Mouse (Mus musculus): ENCODE results near the gene Fam78a. TPM values are rescaled to one million over a fixed set of nuclear protein-coding genes. Genes with fewer than 3 reads are reported as not detected.

The Fam78a gene
- polyA plus RNA-seq, 1 experiment from 2014 or later = 1.9 TPM

DNA sequence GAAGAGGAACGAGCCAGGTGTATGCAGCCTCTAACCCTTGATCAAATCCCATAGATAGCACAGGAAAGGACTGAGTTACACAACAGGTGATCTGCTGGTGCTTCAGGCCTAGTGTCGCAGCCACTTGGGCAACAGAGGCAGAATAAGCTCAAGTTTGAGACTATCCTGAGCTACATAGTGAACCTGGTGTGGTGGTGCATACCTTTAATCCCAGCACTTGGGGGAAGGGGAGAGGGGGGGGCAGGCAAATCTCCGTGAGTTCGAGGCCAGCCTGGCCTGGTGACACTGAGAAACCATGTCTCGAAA, 43.8 kb upstream of the Fam78a start:
- WGBS = 85% methylated on average over 5 of the region's 5 CpGs
- Histone ChIP-seq H3K27me3 (ENCODE audit: control insufficient read depth, insufficient read depth, low read length) (no peaks in the 10 kb centered on the region), H3K4me3 (ENCODE audit: low read depth, low read length) (no peak overlapping the region), H3K9me3 (replicated peaks; ENCODE audit: control insufficient read depth, low read length) (no peaks in the 10 kb centered on the region), H3K4me1 (ENCODE audit: control insufficient read depth, insufficient read depth, low read length) (no peaks in the 10 kb centered on the region), H3K36me3 (replicated peaks; ENCODE audit: control insufficient read depth, insufficient read depth, low read depth, low read length) (no peaks in the 10 kb centered on the region), H3K27ac (replicated peaks; ENCODE audit: low read depth, low read length) (no peak overlapping the region), H3K9ac (replicated peaks; ENCODE audit: low read length) (no peak overlapping the region), H3K4me2 (ENCODE audit: low read depth, low read length) (no peak overlapping the region)
- DNase-seq (ENCODE audit: low spot score) (no peak), ATAC-seq (replicated peaks; ENCODE audit: insufficient number of reproducible peaks, low FRiP score, low TSS enrichment, low read depth) (no peak)

DNA sequence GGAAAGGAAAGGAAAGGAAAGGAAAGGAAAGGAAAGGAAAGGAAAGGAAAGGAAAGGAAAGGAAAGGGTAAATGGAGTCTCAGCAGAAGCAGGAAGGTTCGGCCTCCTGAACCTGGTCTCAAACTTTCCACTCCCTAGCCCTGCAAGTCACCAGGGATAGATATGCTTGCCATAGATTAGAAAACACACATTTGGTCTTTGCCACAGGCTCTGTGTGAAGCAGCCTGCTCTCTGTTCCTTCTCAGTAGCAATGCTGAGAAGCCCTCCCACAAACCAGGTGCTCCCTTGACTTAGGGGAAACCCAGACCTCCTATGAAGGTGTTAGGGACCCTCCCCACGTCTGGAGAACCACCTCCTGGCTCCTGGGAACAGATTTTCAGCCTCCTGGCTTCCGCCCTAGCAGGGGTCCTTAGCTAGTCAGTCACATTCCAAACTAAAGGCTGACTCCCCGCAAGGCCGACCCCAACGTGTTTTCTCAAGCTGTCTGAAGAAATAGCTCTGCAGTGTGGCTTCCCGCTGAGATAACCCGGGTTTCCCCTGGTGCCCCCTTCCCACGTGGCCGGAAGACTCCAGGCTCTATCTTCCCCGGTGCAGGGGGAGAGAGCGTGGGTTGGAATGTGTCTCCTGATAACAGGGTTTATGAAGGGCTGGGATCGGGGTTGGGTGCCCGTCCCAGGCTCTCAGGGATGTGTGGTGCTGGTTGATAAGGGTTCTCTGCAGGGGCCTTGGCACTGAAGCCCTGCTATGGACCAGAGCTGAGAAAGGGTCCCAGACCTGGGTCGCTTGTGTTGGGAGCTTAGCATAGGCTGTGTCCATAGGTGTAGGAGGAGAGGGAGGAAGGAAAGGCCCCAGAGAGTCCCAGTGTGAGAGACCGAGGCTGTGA, 43.2 kb upstream of the Fam78a start:
- no peak overlapping the region for H3K9ac ChIP-seq (replicated peaks; ENCODE audit: low read length)
- no peak overlapping the region for H3K27ac ChIP-seq (replicated peaks; ENCODE audit: low read depth, low read length)
- no peaks in the 10 kb centered on the region for H3K4me1 ChIP-seq (ENCODE audit: control insufficient read depth, insufficient read depth, low read length)
- no peak for DNase-seq (ENCODE audit: low spot score)
- ATAC-seq (replicated peaks; ENCODE audit: insufficient number of reproducible peaks, low FRiP score, low TSS enrichment, low read depth) = no peak
- WGBS = 29% methylated on average over 16 of the region's 16 CpGs
- H3K27me3 ChIP-seq (ENCODE audit: control insufficient read depth, insufficient read depth, low read length) = no peaks in the 10 kb centered on the region
- no peaks in the 10 kb centered on the region for H3K36me3 ChIP-seq (replicated peaks; ENCODE audit: control insufficient read depth, insufficient read depth, low read depth, low read length)
- H3K4me2 ChIP-seq (ENCODE audit: low read depth, low read length) = no peak overlapping the region
- H3K4me3 ChIP-seq (ENCODE audit: low read depth, low read length) = no peak overlapping the region
- no peaks in the 10 kb centered on the region for H3K9me3 ChIP-seq (replicated peaks; ENCODE audit: control insufficient read depth, low read length)

DNA sequence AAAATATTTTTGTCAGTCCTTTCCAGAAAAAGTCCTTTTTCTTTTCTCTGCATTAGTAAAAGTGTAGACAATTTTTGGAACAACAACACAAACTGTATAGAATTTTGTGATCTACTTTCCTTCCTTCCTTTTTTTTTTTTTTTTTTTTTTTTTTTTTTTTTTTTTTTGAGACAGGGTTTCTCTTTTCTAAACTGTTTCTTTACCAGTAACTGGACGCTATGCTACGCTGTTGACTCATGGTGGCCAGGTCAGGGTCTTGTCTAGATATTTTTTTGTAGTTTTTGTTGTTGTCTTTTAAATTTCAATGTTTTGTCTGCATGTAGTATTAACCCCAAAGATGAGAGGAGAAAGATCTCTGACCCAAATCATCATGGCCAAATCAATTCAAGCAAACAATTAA, 37.1 kb upstream of the Fam78a start:
- Histone ChIP-seq H3K9ac (replicated peaks; ENCODE audit: low read length) (no peak overlapping the region), H3K27ac (replicated peaks; ENCODE audit: low read depth, low read length) (no peak overlapping the region), H3K9me3 (replicated peaks; ENCODE audit: control insufficient read depth, low read length) (no peaks in the 10 kb centered on the region), H3K4me1 (ENCODE audit: control insufficient read depth, insufficient read depth, low read length) (no peaks in the 10 kb centered on the region), H3K27me3 (ENCODE audit: control insufficient read depth, insufficient read depth, low read length) (no peaks in the 10 kb centered on the region), H3K4me2 (ENCODE audit: low read depth, low read length) (no peak overlapping the region), H3K4me3 (ENCODE audit: low read depth, low read length) (no peak overlapping the region), H3K36me3 (replicated peaks; ENCODE audit: control insufficient read depth, insufficient read depth, low read depth, low read length) (no peaks in the 10 kb centered on the region)
- WGBS = 73% methylated on average over 2 of the region's 2 CpGs
- ATAC-seq (replicated peaks; ENCODE audit: insufficient number of reproducible peaks, low FRiP score, low TSS enrichment, low read depth) = no peak
- no peak for DNase-seq (ENCODE audit: low spot score)

DNA sequence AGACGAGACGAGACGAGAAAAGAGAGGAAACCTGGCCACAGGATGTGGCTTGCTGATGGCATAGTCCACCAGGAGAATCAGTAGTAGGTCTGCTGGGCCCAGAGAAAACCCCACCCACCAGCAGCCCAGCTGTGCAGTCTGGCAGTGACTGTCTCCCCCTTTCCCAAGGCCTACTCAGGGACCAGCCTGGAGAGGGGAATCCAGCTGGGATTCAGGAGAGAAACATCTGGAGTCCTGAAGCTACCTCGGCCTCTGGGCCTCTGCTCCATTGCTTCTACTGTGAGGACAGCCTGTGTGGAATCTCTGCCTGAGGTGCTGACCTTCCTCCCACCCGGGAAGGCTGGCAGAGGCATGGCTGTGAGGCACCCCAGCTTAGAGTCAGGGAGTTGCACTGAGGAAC, 36.5 kb upstream of the Fam78a start:
- no peak overlapping the region for H3K27ac ChIP-seq (replicated peaks; ENCODE audit: low read depth, low read length)
- no peak for ATAC-seq (replicated peaks; ENCODE audit: insufficient number of reproducible peaks, low FRiP score, low TSS enrichment, low read depth)

DNA sequence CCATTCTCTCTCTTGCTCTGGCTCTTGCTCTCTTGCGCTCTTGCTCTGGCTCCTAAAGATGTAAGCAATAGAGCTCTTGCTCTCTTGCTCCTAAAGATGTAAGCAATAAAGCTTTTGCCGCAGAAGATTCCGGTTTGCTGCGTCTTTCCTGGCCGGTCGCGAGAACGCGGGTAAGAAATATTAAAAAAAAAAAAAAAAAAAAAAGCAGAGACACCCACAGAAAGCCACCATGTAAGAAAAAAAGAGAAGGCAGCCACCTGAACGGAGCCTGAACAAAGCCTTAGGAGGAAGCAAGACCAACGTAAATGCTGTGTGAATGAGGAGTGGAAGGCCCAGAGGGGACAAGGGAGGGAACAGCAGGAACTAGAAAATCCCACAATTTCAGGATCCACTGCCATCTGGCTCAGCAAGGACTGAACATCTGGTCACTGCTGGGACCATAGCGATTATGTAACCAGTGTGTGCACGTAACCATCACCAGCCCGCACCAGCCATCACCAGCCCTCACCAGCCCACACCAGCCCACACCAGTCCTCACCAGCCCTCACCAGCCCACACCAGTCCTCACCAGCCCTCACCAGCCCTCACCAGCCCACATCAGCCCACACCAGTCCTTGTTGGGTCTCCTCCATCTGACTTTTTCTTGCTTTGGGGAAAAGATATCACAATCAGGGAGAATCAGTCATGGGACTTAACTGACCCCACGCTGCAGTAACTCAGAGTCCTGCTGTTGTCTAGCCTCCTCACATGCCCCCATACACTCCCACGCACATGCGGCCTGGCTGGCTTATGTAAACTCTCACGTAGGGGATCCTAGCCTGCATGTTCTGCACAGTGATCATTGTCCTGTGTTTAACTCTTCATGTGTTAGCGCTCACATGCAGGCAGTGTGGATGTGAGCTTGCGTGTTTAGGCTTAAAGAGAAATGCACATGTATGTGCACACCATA, 35.4 kb upstream of the Fam78a start:
- H3K4me3 ChIP-seq (ENCODE audit: low read depth, low read length) = no peak overlapping the region
- H3K9me3 ChIP-seq (replicated peaks; ENCODE audit: control insufficient read depth, low read length) = no peaks in the 10 kb centered on the region
- H3K27ac ChIP-seq (replicated peaks; ENCODE audit: low read depth, low read length) = no peak overlapping the region
- H3K4me2 ChIP-seq (ENCODE audit: low read depth, low read length) = no peak overlapping the region
- 89% methylated on average over 20 of the region's 20 CpGs for WGBS
- DNase-seq (ENCODE audit: low spot score) (no peak), ATAC-seq (replicated peaks; ENCODE audit: insufficient number of reproducible peaks, low FRiP score, low TSS enrichment, low read depth) (no peak)
- no peaks in the 10 kb centered on the region for H3K36me3 ChIP-seq (replicated peaks; ENCODE audit: control insufficient read depth, insufficient read depth, low read depth, low read length)
- no peak overlapping the region for H3K9ac ChIP-seq (replicated peaks; ENCODE audit: low read length)
- no peaks in the 10 kb centered on the region for H3K4me1 ChIP-seq (ENCODE audit: control insufficient read depth, insufficient read depth, low read length)
- H3K27me3 ChIP-seq (ENCODE audit: control insufficient read depth, insufficient read depth, low read length) = no peaks in the 10 kb centered on the region

More for the DNA sequence above, 36.5 kb upstream of the Fam78a start:
- H3K4me3 ChIP-seq (ENCODE audit: low read depth, low read length) = no peak overlapping the region
- no peak overlapping the region for H3K4me2 ChIP-seq (ENCODE audit: low read depth, low read length)
- H3K4me1 ChIP-seq (ENCODE audit: control insufficient read depth, insufficient read depth, low read length) = no peaks in the 10 kb centered on the region
- H3K9ac ChIP-seq (replicated peaks; ENCODE audit: low read length) = no peak overlapping the region
- DNase-seq (ENCODE audit: low spot score) = no peak
- 51% methylated on average over 5 of the region's 5 CpGs for WGBS
- H3K9me3 ChIP-seq (replicated peaks; ENCODE audit: control insufficient read depth, low read length) = no peaks in the 10 kb centered on the region
- H3K27me3 ChIP-seq (ENCODE audit: control insufficient read depth, insufficient read depth, low read length) = no peaks in the 10 kb centered on the region
- H3K36me3 ChIP-seq (replicated peaks; ENCODE audit: control insufficient read depth, insufficient read depth, low read depth, low read length) = no peaks in the 10 kb centered on the region

DNA sequence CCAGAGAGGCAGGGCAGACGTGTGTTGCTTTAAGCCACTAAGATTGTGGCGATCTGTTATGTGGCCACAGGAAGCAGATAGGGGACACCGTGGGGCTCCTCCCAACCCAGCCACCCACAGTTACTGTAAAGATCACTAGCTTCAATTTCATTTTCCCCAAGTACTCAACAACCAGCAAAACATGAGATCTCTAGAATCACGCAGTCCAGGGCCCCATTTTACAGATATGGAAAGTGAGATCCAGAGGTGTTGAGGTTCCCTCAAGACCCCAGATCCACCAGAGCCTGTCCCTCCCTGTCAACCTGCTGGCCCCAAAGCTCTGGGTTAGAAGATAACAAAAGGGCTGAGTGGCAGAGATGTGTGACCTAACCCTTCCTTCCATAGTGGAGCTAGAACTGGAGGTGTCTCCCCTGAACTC, 31.2 kb upstream of the Fam78a start:
- Histone ChIP-seq H3K27ac (replicated peaks; ENCODE audit: low read depth, low read length) (no peak overlapping the region), H3K4me1 (ENCODE audit: control insufficient read depth, insufficient read depth, low read length) (no peaks in the 10 kb centered on the region), H3K9ac (replicated peaks; ENCODE audit: low read length) (no peak overlapping the region), H3K9me3 (replicated peaks; ENCODE audit: control insufficient read depth, low read length) (no peaks in the 10 kb centered on the region), H3K36me3 (replicated peaks; ENCODE audit: control insufficient read depth, insufficient read depth, low read depth, low read length) (no peaks in the 10 kb centered on the region), H3K4me3 (ENCODE audit: low read depth, low read length) (no peak overlapping the region), H3K4me2 (ENCODE audit: low read depth, low read length) (no peak overlapping the region), H3K27me3 (ENCODE audit: control insufficient read depth, insufficient read depth, low read length) (no peaks in the 10 kb centered on the region)
- ATAC-seq (replicated peaks; ENCODE audit: insufficient number of reproducible peaks, low FRiP score, low TSS enrichment, low read depth) (no peak), DNase-seq (ENCODE audit: low spot score) (no peak)
- WGBS = 79% methylated on average over 4 of the region's 4 CpGs

DNA sequence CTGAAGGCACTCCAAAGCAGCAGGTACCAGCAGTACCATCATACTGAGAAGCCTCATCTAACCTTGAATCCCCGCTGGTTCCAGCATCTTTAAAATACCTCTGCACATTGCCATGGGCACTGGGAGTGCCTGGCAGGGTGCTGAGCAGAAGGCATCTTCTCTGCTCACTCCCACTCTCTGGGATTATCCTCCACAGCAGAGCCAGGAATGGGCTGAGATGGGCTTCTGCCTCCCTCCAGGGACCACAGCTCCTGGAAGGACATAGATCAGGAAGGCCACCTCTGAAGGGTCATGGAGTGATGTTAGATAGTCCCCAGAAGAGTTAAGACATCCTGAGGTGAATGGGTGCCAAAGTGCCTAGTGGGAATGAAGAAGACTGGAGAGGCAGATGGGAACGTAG, 27.9 kb upstream of the Fam78a start:
- 71% methylated on average over 2 of the region's 2 CpGs for WGBS
- no peak for ATAC-seq (replicated peaks; ENCODE audit: insufficient number of reproducible peaks, low FRiP score, low TSS enrichment, low read depth)
- Histone ChIP-seq H3K27ac (replicated peaks; ENCODE audit: low read depth, low read length) (no peak overlapping the region), H3K36me3 (replicated peaks; ENCODE audit: control insufficient read depth, insufficient read depth, low read depth, low read length) (no peaks in the 10 kb centered on the region), H3K4me1 (ENCODE audit: control insufficient read depth, insufficient read depth, low read length) (no peaks in the 10 kb centered on the region), H3K27me3 (ENCODE audit: control insufficient read depth, insufficient read depth, low read length) (no peaks in the 10 kb centered on the region), H3K4me3 (ENCODE audit: low read depth, low read length) (no peak overlapping the region), H3K9me3 (replicated peaks; ENCODE audit: control insufficient read depth, low read length) (no peaks in the 10 kb centered on the region), H3K9ac (replicated peaks; ENCODE audit: low read length) (no peak overlapping the region), H3K4me2 (ENCODE audit: low read depth, low read length) (no peak overlapping the region)
- no peak for DNase-seq (ENCODE audit: low spot score)

DNA sequence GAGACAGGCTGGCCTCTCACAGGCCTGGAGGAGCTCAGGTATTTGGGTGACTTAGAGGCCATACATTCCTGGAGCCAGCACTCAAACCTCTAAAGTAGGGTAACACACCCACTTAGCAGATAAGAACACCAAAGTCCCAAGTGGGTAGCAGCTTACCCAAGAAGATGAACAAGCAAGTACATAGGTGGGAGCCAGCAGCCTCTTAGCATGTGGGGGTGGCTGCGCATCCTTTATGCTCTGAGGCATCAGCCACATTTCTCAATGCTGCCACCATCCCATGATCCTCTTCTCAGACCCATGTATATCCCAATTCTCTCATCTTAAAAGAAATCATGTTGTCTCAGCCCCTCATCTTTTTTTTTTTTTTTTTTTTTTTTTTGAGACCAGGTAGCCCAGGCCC, 26.6 kb upstream of the Fam78a start:
- no peak overlapping the region for H3K4me2 ChIP-seq (ENCODE audit: low read depth, low read length)
- no peak overlapping the region for H3K4me3 ChIP-seq (ENCODE audit: low read depth, low read length)
- no peak overlapping the region for H3K27ac ChIP-seq (replicated peaks; ENCODE audit: low read depth, low read length)
- no peaks in the 10 kb centered on the region for H3K4me1 ChIP-seq (ENCODE audit: control insufficient read depth, insufficient read depth, low read length)
- no peaks in the 10 kb centered on the region for H3K36me3 ChIP-seq (replicated peaks; ENCODE audit: control insufficient read depth, insufficient read depth, low read depth, low read length)
- 100% methylated on average over 1 of the region's 1 CpGs for WGBS
- no peaks in the 10 kb centered on the region for H3K9me3 ChIP-seq (replicated peaks; ENCODE audit: control insufficient read depth, low read length)
- ATAC-seq (replicated peaks; ENCODE audit: insufficient number of reproducible peaks, low FRiP score, low TSS enrichment, low read depth) = no peak
- H3K27me3 ChIP-seq (ENCODE audit: control insufficient read depth, insufficient read depth, low read length) = no peaks in the 10 kb centered on the region
- no peak overlapping the region for H3K9ac ChIP-seq (replicated peaks; ENCODE audit: low read length)
- no peak for DNase-seq (ENCODE audit: low spot score)

All from embryonic facial prominence, embryonic 11.5 days (tissue).